Comparison of ENCODE assay signal across 10 mouse cellular contexts in genomic region chr2:146898977-146899376, GRCm38 (mm10). TPM values are rescaled to one million over a fixed set of nuclear protein-coding genes. Genes with fewer than 3 reads are reported as not detected.
DNase-seq lines count a peak whose midpoint lies in the region; ATAC-seq and TF ChIP-seq lines count a peak whose summit lies in the region.
"Had no signal": no experiment of that assay in that cellular context is flagged by ENCODE, and none has a peak within 500 bp of the region (broad histone marks: within the 10 kb centered on the region; RNA-seq: fewer than 3 reads in every experiment).

No protein-coding gene starts in this region.

- H3K4me3 ChIP-seq in hindbrain, postnatal 0 days (ENCODE audit: low read length): no peak overlapping the region
- no peak overlapping the region for H3K4me3 ChIP-seq in hindbrain, embryonic 14.5 days (replicated peaks; ENCODE audit: low read length)
- no peak overlapping the region for H3K4me3 ChIP-seq in midbrain, embryonic 16.5 days (ENCODE audit: low read depth, low read length)
- H3K4me3 ChIP-seq: liver, embryonic 13.5 days had no signal

- H3K9ac ChIP-seq in hindbrain, postnatal 0 days (replicated peaks; ENCODE audit: low read length): no peak overlapping the region
- H3K9ac ChIP-seq in hindbrain, embryonic 14.5 days: no peak overlapping the region
- H3K9ac ChIP-seq in midbrain, embryonic 16.5 days (ENCODE audit: low read depth, low read length): no peak overlapping the region
- H3K9ac ChIP-seq: liver, embryonic 13.5 days had no signal

- no peak for ATAC-seq in hindbrain, postnatal 0 days
- ATAC-seq in hindbrain, embryonic 14.5 days (ENCODE audit: low FRiP score): no peak
- ATAC-seq in common myeloid progenitor, adult 5-6 weeks (replicated peaks; ENCODE audit: low read depth, poor library complexity, severe bottlenecking): peak; percentile 83; the same call in 1 of the 2 replicates
- ATAC-seq in midbrain, embryonic 16.5 days: no peak

- peak; percentile 49 for TF ChIP-seq CTCF in hindbrain, postnatal 0 days (IDR thresholded peaks at IDR 0.05; ENCODE audit: low read depth)

- H3K4me1 ChIP-seq in hindbrain, postnatal 0 days (ENCODE audit: insufficient read depth, low read length): no peaks in the 10 kb centered on the region
- H3K4me1 ChIP-seq in hindbrain, embryonic 14.5 days (replicated peaks; ENCODE audit: control insufficient read depth, insufficient read depth, low read length): no peaks in the 10 kb centered on the region
- no peaks in the 10 kb centered on the region for H3K4me1 ChIP-seq in midbrain, embryonic 16.5 days (ENCODE audit: control insufficient read depth, insufficient read depth, low read length)
- H3K4me1 ChIP-seq: liver, embryonic 13.5 days had no signal

- no peak overlapping the region for H3K27ac ChIP-seq in hindbrain, postnatal 0 days
- H3K27ac ChIP-seq in hindbrain, embryonic 14.5 days: no peak overlapping the region
- no peak overlapping the region for H3K27ac ChIP-seq in midbrain, embryonic 16.5 days (ENCODE audit: low read length)
- H3K27ac ChIP-seq: liver, embryonic 13.5 days had no signal

- no peak overlapping the region for H3K4me2 ChIP-seq in hindbrain, postnatal 0 days (ENCODE audit: low read depth, low read length)
- H3K4me2 ChIP-seq in hindbrain, embryonic 14.5 days (replicated peaks): no peak overlapping the region
- H3K4me2 ChIP-seq in midbrain, embryonic 16.5 days (ENCODE audit: low read length): no peak overlapping the region
- H3K4me2 ChIP-seq: liver, embryonic 13.5 days had no signal

- no peak for DNase-seq in hindbrain, postnatal 0 days (ENCODE audit: low spot score)
- DNase-seq in hindbrain, embryonic 14.5 days (ENCODE audit: low spot score): no peak
- peak; percentile 26 for DNase-seq in retina, embryonic 14.5 days (ENCODE audit: low spot score)
- DNase-seq in retina, postnatal 1 day: no peak
- peak; percentile 13 for DNase-seq in naive thymus-derived CD4-positive, alpha-beta T cell, adult 2 months (ENCODE audit: low read depth)
- DNase-seq in layer of hippocampus, adult 11-12 months (ENCODE audit: low spot score): no peak
- DNase-seq: gastrocnemius, postnatal 10 days; liver, embryonic 13.5 days had no signal

- no peaks in the 10 kb centered on the region for H3K9me3 ChIP-seq in hindbrain, postnatal 0 days (ENCODE audit: low read length)
- H3K9me3 ChIP-seq in hindbrain, embryonic 14.5 days (ENCODE audit: control insufficient read depth, low read length): no peaks in the 10 kb centered on the region
- no peaks in the 10 kb centered on the region for H3K9me3 ChIP-seq in midbrain, embryonic 16.5 days (replicated peaks; ENCODE audit: control insufficient read depth, low read length, poor library complexity, severe bottlenecking)
- H3K9me3 ChIP-seq: liver, embryonic 13.5 days had no signal

- H3K36me3 ChIP-seq in hindbrain, postnatal 0 days (ENCODE audit: insufficient read depth, low read length): no peaks in the 10 kb centered on the region
- H3K36me3 ChIP-seq in hindbrain, embryonic 14.5 days (replicated peaks; ENCODE audit: control insufficient read depth, insufficient read depth): no peaks in the 10 kb centered on the region
- no peaks in the 10 kb centered on the region for H3K36me3 ChIP-seq in midbrain, embryonic 16.5 days (ENCODE audit: control insufficient read depth, insufficient read depth, low read length)
- H3K36me3 ChIP-seq: liver, embryonic 13.5 days had no signal

- no peaks in the 10 kb centered on the region for H3K27me3 ChIP-seq in hindbrain, postnatal 0 days (ENCODE audit: insufficient read depth, low read length)
- H3K27me3 ChIP-seq in hindbrain, embryonic 14.5 days (ENCODE audit: control insufficient read depth, insufficient read depth, low read length): no peaks in the 10 kb centered on the region
- no peaks in the 10 kb centered on the region for H3K27me3 ChIP-seq in midbrain, embryonic 16.5 days (ENCODE audit: control insufficient read depth, insufficient read depth, low read depth, low read length)
- H3K27me3 ChIP-seq: liver, embryonic 13.5 days had no signal

RNA-seq across cellular contexts. Expression of gene Kiz, which starts 43.3 kb away (rescaled TPM):
- 6.6 and 6.9 TPM in 2 replicates for total RNA-seq in hindbrain, postnatal 0 days (2014; rRNA removed)
- 18.6 and 20.7 TPM in 2 replicates for polyA plus RNA-seq in hindbrain, postnatal 0 days (2015; fragmentation: Nextera tagmentation; extraction: Ambion mirVana)
- polyA plus RNA-seq in hindbrain, embryonic 14.5 days (2014; fragmentation: Nextera tagmentation; extraction: Ambion mirVana): 27.2 and 27.4 TPM in 2 replicates
- total RNA-seq in common myeloid progenitor, adult 5-6 weeks (2017): 39.8 and 43.5 TPM in 2 replicates
- 27.9 and 28.3 TPM in 2 replicates for polyA plus RNA-seq in midbrain, embryonic 16.5 days (2015; fragmentation: Nextera tagmentation; extraction: Ambion mirVana)

Comparison
In these comparisons a context has a peak if more than half of its experiments do, and no peak if none do; other contexts are left out.
1. DNase-seq: peak in retina, embryonic 14.5 days (single experiment) and naive thymus-derived CD4-positive, alpha-beta T cell, adult 2 months (single experiment); none in hindbrain, postnatal 0 days (single experiment), hindbrain, embryonic 14.5 days (single experiment), retina, postnatal 1 day (single experiment) and layer of hippocampus, adult 11-12 months (single experiment).